Mouse (Mus musculus): ENCODE results near the gene Pi16.

DNA sequence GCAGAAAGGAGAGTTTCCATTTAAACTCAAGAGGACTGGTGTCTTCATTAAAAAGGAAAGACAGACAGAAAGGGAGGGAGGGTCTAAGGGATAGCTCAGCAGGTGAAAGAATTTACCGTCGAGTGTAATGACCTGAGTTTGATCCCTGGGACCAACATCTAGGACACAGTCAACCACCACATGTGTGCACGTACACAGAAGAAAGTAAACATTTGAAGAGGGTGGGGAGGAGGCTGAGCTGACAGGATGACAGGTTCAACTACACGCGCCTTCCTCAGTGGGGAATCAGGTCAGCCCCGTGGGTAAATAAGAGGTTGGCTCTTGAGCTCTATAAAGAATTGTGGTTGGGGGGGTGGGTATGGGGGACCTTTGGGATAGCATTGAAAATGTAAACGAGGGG, 44.3 kb upstream of the Pi16 start:
- TF ChIP-seq POLR2A (IDR thresholded peaks at IDR 0.05; ENCODE audit: low read depth, low read length) (no peak), CTCF (IDR thresholded peaks at IDR 0.05; ENCODE audit: borderline replicate concordance, insufficient read depth, low read length) (no peak)

Measured in embryonic fibroblast, embryonic 13.5 days (primary cell).